Mouse (Mus musculus): ENCODE measurements at regions not wholly inside any gene's neighbourhood (a gene's known extent, or its start where the extent isn't known, plus 50 kb on each side); places are given as distances from the start of the nearest gene placed in this dataset.

GRCm38 (mm10) chr2:12053404-12054164 is 248.1 kb downstream of the Itga8 start:
- 43% methylated on average over 8 of the region's 8 CpGs for WGBS

GRCm38 (mm10) chr2:12054165-12054500 is 247.6 kb downstream of the Itga8 start:
- no peak overlapping the region for H3K4me3 ChIP-seq (replicated peaks)
- no peak overlapping the region for H3K9ac ChIP-seq
- no peak overlapping the region for H3K27ac ChIP-seq
- ATAC-seq = no peak
- 32% methylated on average over 3 of the region's 3 CpGs for WGBS
- no peaks in the 10 kb centered on the region for H3K36me3 ChIP-seq
- H3K9me3 ChIP-seq = no peaks in the 10 kb centered on the region
- no peaks in the 10 kb centered on the region for H3K27me3 ChIP-seq (replicated peaks)
- no peak overlapping the region for H3K4me2 ChIP-seq (replicated peaks)
- H3K4me1 ChIP-seq (replicated peaks) = 0 out of 2 replicates have a peak, but pooled peaks cover 2% of the 10 kb centered on the region

More at GRCm38 (mm10) chr2:12053404-12054164, 248.1 kb downstream of the Itga8 start:
- no peaks in the 10 kb centered on the region for H3K36me3 ChIP-seq
- no peak overlapping the region for H3K9ac ChIP-seq
- no peak overlapping the region for H3K4me3 ChIP-seq (replicated peaks)
- no peaks in the 10 kb centered on the region for H3K9me3 ChIP-seq
- ATAC-seq = no peak
- peak overlapping the region; percentile 49; the same call in 1 of the 2 replicates for H3K27ac ChIP-seq
- H3K4me1 ChIP-seq (replicated peaks) = 0 out of 2 replicates have a peak, but pooled peaks cover 2% of the 10 kb centered on the region
- no peaks in the 10 kb centered on the region for H3K27me3 ChIP-seq (replicated peaks)
- H3K4me2 ChIP-seq (replicated peaks) = no peak overlapping the region

Data from intestine, embryonic 15.5 days (tissue).